Mouse (Mus musculus): Measurements from ENCODE around the gene 3110082I17Rik. TPM values are rescaled to one million over a fixed set of nuclear protein-coding genes. Genes with fewer than 3 reads are reported as not detected.

3110082I17Rik gene
- polyA plus RNA-seq, 1 experiment from 2014 or later, result 32.7 TPM

DNA sequence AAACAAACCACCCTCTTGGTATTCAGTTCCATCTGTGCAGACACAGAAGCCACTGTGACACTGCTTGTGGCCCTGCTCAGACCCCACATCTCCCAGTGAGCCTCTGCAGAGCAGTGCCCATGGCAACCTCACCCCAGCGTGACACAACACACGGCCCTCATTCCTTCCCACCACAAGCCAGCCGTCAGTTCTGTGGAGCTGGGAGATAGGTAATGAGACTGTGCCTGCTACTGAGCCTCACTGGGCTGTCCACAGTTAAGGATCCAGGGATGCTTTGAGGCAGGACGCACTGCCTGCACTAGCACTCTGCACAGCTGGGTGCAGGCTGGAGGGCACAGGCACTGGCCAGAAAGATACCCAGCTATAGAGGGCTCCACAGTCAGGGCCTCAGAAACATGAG, 10.4 kb downstream of the 3110082I17Rik start:
- Histone ChIP-seq H3K4me3 (replicated peaks) (no peak overlapping the region), H3K4me2 (no peak overlapping the region), H3K9me3 (no peaks in the 10 kb centered on the region), H3K27ac (no peak overlapping the region), H3K27me3 (no peaks in the 10 kb centered on the region), H3K9ac (replicated peaks) (no peak overlapping the region), H3K36me3 (peaks cover 25% of the 10 kb centered on the region), H3K4me1 (replicated peaks) (no peaks in the 10 kb centered on the region)
- 60% methylated on average over 4 of the region's 4 CpGs for WGBS
- no peak for ATAC-seq (ENCODE audit: insufficient number of reproducible peaks, insufficient read depth, low FRiP score, low TSS enrichment, low read depth)

- no peaks in the 10 kb centered on the region for H3K27me3 ChIP-seq
- H3K9ac ChIP-seq (replicated peaks), result no peak overlapping the region
- H3K4me2 ChIP-seq, result no peak overlapping the region
- H3K27ac ChIP-seq, result no peak overlapping the region
- no peak overlapping the region for H3K4me3 ChIP-seq (replicated peaks)
- no peaks in the 10 kb centered on the region for H3K9me3 ChIP-seq
- ATAC-seq (ENCODE audit: insufficient number of reproducible peaks, insufficient read depth, low FRiP score, low TSS enrichment, low read depth), result no peak
- no peaks in the 10 kb centered on the region for H3K4me1 ChIP-seq (replicated peaks)
- 74% methylated on average over 5 of the region's 5 CpGs for WGBS
- H3K36me3 ChIP-seq, result peaks cover 19% of the 10 kb centered on the region; the same call in 1 of the 2 replicates
Observed at GRCm38 (mm10) chr5:139449161-139449791, 11.1 kb downstream of the 3110082I17Rik start.

DNA sequence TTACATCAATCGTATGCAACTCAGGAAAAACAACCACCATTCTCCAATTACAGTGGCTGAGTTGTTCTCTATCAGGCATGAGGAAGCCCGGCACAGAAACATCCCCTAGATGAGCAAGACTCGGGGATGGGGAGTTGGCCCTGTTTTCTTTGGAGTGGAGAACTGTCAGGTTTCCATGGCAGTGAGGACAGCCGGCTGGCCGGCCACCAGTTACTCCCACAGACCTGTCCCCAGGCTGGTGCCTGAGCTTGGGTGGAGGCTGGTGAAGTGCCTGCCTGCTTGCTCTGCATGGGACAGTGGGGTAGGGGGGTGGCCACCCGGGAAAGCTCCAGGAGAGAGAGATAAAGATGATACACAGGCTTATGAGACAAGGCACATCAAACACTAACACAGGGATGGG, 12.3 kb downstream of the 3110082I17Rik start:
- 72% methylated on average over 6 of the region's 6 CpGs for WGBS

DNA sequence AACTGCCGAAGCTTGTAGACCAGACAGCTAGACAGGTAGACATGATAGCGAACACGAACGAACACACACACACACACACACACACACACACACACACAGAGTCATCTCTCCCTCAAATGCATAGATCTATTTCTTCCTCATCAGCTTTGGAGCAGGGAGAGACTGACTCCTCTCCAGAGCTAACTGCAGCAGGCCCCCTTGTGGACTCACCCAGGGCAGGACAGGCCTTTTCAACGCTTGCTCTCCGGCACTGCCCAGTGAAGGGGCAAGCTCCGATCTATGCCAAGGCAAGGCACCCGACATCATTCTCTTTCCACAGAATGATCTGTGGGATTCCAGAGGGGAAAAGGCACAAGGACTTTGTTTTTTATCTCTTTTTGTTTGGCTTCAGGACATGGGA, 15.1 kb downstream of the 3110082I17Rik start:
- Histone ChIP-seq H3K4me3 (replicated peaks) (no peak overlapping the region), H3K9ac (replicated peaks) (no peak overlapping the region), H3K36me3 (0 out of 2 replicates have a peak, but pooled peaks cover 4% of the 10 kb centered on the region), H3K27me3 (no peaks in the 10 kb centered on the region), H3K9me3 (no peaks in the 10 kb centered on the region), H3K4me1 (replicated peaks) (no peaks in the 10 kb centered on the region), H3K27ac (no peak overlapping the region), H3K4me2 (no peak overlapping the region)
- no peak for ATAC-seq (ENCODE audit: insufficient number of reproducible peaks, insufficient read depth, low FRiP score, low TSS enrichment, low read depth)
- WGBS, result 88% methylated on average over 8 of the region's 8 CpGs

More for the DNA sequence above, 12.3 kb downstream of the 3110082I17Rik start:
- H3K36me3 ChIP-seq, result peaks cover 9% of the 10 kb centered on the region; the same call in 1 of the 2 replicates
- H3K4me2 ChIP-seq, result no peak overlapping the region
- H3K4me1 ChIP-seq (replicated peaks), result no peaks in the 10 kb centered on the region
- ATAC-seq (ENCODE audit: insufficient number of reproducible peaks, insufficient read depth, low FRiP score, low TSS enrichment, low read depth), result no peak
- no peaks in the 10 kb centered on the region for H3K27me3 ChIP-seq
- H3K27ac ChIP-seq, result no peak overlapping the region
- H3K9me3 ChIP-seq, result no peaks in the 10 kb centered on the region
- no peak overlapping the region for H3K4me3 ChIP-seq (replicated peaks)
- no peak overlapping the region for H3K9ac ChIP-seq (replicated peaks)

DNA sequence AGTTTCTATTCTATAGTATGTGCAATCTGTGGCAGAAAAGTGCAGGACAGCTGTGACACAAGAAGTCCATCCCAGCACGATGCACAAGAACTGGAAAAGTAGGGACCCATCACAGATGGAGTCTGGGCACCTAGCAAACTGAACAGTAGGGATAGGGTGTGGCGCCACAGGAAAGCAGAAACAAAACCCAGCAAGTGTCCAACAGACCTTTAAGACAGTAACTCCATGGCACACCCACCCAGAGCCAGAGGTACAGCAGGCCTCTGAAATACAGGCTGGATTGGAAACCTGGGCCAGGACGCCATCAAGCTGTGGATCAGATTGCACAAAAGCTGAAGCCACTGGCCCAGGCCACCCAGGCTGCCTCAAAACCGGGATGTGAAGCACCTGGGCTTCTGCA, 17.4 kb downstream of the 3110082I17Rik start:
- Histone ChIP-seq H3K4me3 (replicated peaks) (no peak overlapping the region), H3K9me3 (no peaks in the 10 kb centered on the region), H3K4me2 (no peak overlapping the region), H3K4me1 (replicated peaks) (no peaks in the 10 kb centered on the region), H3K9ac (replicated peaks) (no peak overlapping the region), H3K36me3 (0 out of 2 replicates have a peak, but pooled peaks cover 4% of the 10 kb centered on the region), H3K27ac (no peak overlapping the region), H3K27me3 (no peaks in the 10 kb centered on the region)
- no peak for ATAC-seq (ENCODE audit: insufficient number of reproducible peaks, insufficient read depth, low FRiP score, low TSS enrichment, low read depth)
- 66% methylated on average over 4 of the region's 4 CpGs for WGBS

- WGBS, result 83% methylated on average over 12 of the region's 12 CpGs
- Histone ChIP-seq H3K27ac (no peak overlapping the region), H3K4me1 (replicated peaks) (no peaks in the 10 kb centered on the region), H3K27me3 (no peaks in the 10 kb centered on the region), H3K36me3 (0 out of 2 replicates have a peak, but pooled peaks cover 4% of the 10 kb centered on the region), H3K9me3 (no peaks in the 10 kb centered on the region), H3K4me2 (no peak overlapping the region), H3K9ac (replicated peaks) (no peak overlapping the region), H3K4me3 (replicated peaks) (no peak overlapping the region)
- ATAC-seq (ENCODE audit: insufficient number of reproducible peaks, insufficient read depth, low FRiP score, low TSS enrichment, low read depth), result no peak
Observed at GRCm38 (mm10) chr5:139442428-139442827, 17.9 kb downstream of the 3110082I17Rik start.

GRCm38 (mm10) chr5:139441726-139442018, 18.7 kb downstream of the 3110082I17Rik start:
- WGBS, result 94% methylated on average over 2 of the region's 2 CpGs

DNA sequence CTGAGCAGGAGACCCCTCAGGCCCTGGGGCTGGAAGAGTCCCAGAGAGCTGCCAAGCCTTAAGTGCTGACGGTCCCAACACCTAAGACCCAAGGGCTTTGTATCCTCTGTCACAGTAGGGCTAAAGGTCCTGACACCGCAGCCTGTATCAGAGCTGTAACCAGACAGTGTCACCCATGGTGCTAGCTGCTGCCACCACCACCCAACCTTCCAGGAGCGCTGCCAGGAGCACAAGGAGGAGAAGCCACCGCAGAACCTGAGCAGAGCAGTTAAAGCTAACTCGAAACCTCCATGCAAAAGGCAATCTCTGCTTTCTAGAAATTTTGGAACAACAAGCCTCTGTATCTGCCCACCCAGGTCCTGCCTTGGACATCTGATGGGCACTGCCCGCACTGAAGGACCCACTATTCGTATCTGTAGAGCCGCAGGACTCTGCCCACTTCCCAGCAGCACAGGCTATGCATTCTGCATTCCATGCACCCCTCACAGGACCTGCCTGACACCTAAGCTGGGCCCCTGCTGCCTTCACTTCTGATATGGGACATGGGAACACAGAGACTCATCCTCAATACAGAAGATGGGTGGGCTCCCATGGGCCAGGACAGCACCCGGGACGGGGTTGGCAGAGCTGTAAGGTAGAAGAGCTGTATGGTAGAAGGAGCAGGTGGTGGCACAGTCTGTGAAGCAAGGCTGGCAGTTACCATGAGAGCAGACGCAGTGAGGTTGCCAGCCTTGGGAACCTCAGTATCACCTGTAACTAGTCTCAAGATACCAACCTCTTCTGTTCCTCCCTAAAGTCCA, 19.2 kb downstream of the 3110082I17Rik start:
- Histone ChIP-seq H3K9me3 (no peaks in the 10 kb centered on the region), H3K4me1 (replicated peaks) (no peaks in the 10 kb centered on the region), H3K36me3 (0 out of 2 replicates have a peak, but pooled peaks cover 4% of the 10 kb centered on the region), H3K9ac (replicated peaks) (no peak overlapping the region), H3K4me3 (replicated peaks) (no peak overlapping the region), H3K27me3 (no peaks in the 10 kb centered on the region), H3K27ac (no peak overlapping the region), H3K4me2 (no peak overlapping the region)
- 91% methylated on average over 11 of the region's 11 CpGs for WGBS
- no peak for ATAC-seq (ENCODE audit: insufficient number of reproducible peaks, insufficient read depth, low FRiP score, low TSS enrichment, low read depth)

More at GRCm38 (mm10) chr5:139441726-139442018, 18.7 kb downstream of the 3110082I17Rik start:
- H3K4me2 ChIP-seq, result no peak overlapping the region
- no peak for ATAC-seq (ENCODE audit: insufficient number of reproducible peaks, insufficient read depth, low FRiP score, low TSS enrichment, low read depth)
- no peak overlapping the region for H3K9ac ChIP-seq (replicated peaks)
- no peaks in the 10 kb centered on the region for H3K4me1 ChIP-seq (replicated peaks)
- no peak overlapping the region for H3K4me3 ChIP-seq (replicated peaks)
- no peaks in the 10 kb centered on the region for H3K9me3 ChIP-seq
- H3K27ac ChIP-seq, result no peak overlapping the region
- no peaks in the 10 kb centered on the region for H3K27me3 ChIP-seq
- 0 out of 2 replicates have a peak, but pooled peaks cover 4% of the 10 kb centered on the region for H3K36me3 ChIP-seq

DNA sequence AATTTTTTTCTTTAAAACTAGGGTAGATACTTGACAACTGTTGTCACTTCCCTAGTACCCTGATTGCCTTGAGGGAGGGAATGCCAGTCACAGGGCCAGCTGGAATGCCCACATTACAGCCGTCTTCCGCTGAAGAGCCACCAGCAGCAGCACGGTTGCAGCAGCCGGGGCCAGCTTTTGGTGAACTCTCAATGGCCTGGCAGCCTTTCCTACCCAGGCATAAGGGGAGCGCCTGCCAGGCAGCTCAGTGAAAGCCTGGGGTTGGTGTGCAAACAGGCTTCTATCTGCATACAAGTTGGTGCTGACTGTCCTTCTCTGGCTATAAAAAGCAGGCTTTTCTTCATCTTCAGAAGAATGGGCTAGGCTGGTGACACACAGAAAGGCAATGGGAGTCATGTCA, 19.9 kb downstream of the 3110082I17Rik start:
- Histone ChIP-seq H3K27me3 (no peaks in the 10 kb centered on the region), H3K9me3 (no peaks in the 10 kb centered on the region), H3K4me3 (replicated peaks) (no peak overlapping the region), H3K36me3 (0 out of 2 replicates have a peak, but pooled peaks cover 4% of the 10 kb centered on the region), H3K9ac (replicated peaks) (no peak overlapping the region), H3K4me1 (replicated peaks) (no peaks in the 10 kb centered on the region), H3K4me2 (no peak overlapping the region), H3K27ac (no peak overlapping the region)
- WGBS, result 89% methylated on average over 5 of the region's 5 CpGs
- ATAC-seq (ENCODE audit: insufficient number of reproducible peaks, insufficient read depth, low FRiP score, low TSS enrichment, low read depth), result no peak

DNA sequence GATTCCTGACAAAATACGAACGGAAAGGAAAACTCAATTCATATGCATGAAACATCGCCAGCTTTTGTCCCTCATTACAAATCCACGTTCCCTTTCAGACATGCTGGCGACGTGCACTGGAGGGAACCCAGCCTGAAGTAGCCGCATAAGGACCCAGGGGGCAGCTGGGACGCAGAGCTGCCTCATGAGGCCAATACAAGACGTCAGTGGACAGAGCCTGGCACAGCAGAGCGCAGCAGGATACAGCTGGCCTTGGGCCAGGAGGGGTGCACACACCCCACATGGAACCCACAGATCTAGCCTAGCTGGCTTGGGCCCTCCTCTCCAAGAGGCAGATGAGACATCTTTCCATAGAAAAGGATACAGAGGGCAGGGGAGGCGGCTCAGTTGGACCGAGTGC, 21.9 kb downstream of the 3110082I17Rik start:
- Histone ChIP-seq H3K36me3 (peaks cover 4% of the 10 kb centered on the region; the same call in 1 of the 2 replicates), H3K9me3 (no peaks in the 10 kb centered on the region), H3K4me2 (no peak overlapping the region), H3K27ac (no peak overlapping the region), H3K9ac (replicated peaks) (no peak overlapping the region), H3K27me3 (no peaks in the 10 kb centered on the region), H3K4me1 (replicated peaks) (peaks cover 16% of the 10 kb centered on the region), H3K4me3 (replicated peaks) (no peak overlapping the region)
- 90% methylated on average over 12 of the region's 12 CpGs for WGBS
- no peak for ATAC-seq (ENCODE audit: insufficient number of reproducible peaks, insufficient read depth, low FRiP score, low TSS enrichment, low read depth)

DNA sequence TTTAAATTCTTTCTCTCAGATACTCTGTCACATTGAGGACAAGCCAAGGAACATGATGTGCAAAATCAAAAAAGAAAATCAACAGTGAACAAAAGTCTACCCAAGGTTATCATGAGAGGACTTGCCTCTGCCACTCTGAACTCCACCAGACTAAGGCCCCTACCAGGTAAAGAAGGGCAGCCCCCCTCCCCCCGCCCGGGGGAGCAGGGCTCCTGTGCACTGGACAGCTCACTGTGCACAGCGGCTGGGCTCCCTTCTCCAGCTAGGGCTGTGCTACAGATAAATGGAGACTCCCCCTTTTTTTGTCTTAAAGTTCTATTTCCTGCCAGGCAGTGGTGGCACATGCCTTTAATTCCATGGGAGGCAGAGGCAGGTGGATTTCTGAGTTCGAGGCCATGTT, 22.6 kb downstream of the 3110082I17Rik start:
- Histone ChIP-seq H3K4me2 (no peak overlapping the region), H3K4me3 (replicated peaks) (no peak overlapping the region), H3K27ac (no peak overlapping the region), H3K9ac (replicated peaks) (no peak overlapping the region), H3K9me3 (no peaks in the 10 kb centered on the region), H3K27me3 (no peaks in the 10 kb centered on the region), H3K36me3 (peaks cover 4% of the 10 kb centered on the region; the same call in 1 of the 2 replicates), H3K4me1 (replicated peaks) (peaks cover 16% of the 10 kb centered on the region)
- ATAC-seq (ENCODE audit: insufficient number of reproducible peaks, insufficient read depth, low FRiP score, low TSS enrichment, low read depth), result no peak
- 93% methylated on average over 4 of the region's 4 CpGs for WGBS

Measured in limb, embryonic 12.5 days (tissue).